Mouse (Mus musculus): ENCODE measurements around the gene Usp25. TPM values are rescaled to one million over a fixed set of nuclear protein-coding genes. Genes with fewer than 3 reads are reported as not detected.

Gene Usp25
- polyA plus RNA-seq, 1 experiment from 2014 or later: 25.3 TPM

GRCm38 (mm10) chr16:77055519-77056159 lies 42.1 kb downstream of the Usp25 start:
- Histone ChIP-seq H3K9me3 (ENCODE audit: control insufficient read depth, low read length) (no peaks in the 10 kb centered on the region), H3K9ac (ENCODE audit: low read depth, low read length) (no peak overlapping the region), H3K36me3 (ENCODE audit: control insufficient read depth, insufficient read depth, low read length) (peaks cover 37% of the 10 kb centered on the region), H3K4me3 (ENCODE audit: low read depth, low read length) (no peak overlapping the region), H3K27me3 (replicated peaks; ENCODE audit: control insufficient read depth, insufficient read depth, low read length) (no peaks in the 10 kb centered on the region), H3K4me1 (ENCODE audit: control insufficient read depth, insufficient read depth, low read length) (no peaks in the 10 kb centered on the region), H3K27ac (replicated peaks; ENCODE audit: low read depth, low read length) (no peak overlapping the region), H3K4me2 (ENCODE audit: low read depth, low read length) (no peak overlapping the region)
- peak; percentile 85 for ATAC-seq (ENCODE audit: low read depth)
- DNase-seq (ENCODE audit: low spot score): peak; percentile 38
- WGBS: 62% methylated on average over 8 of the region's 8 CpGs

- no peak overlapping the region for H3K27ac ChIP-seq (replicated peaks; ENCODE audit: low read depth, low read length)
- no peaks in the 10 kb centered on the region for H3K27me3 ChIP-seq (replicated peaks; ENCODE audit: control insufficient read depth, insufficient read depth, low read length)
- DNase-seq (ENCODE audit: low spot score) (peak; percentile 14), ATAC-seq (ENCODE audit: low read depth) (peak; percentile 64; the same call in 1 of the 2 replicates)
- H3K9me3 ChIP-seq (ENCODE audit: control insufficient read depth, low read length): no peaks in the 10 kb centered on the region
- H3K4me3 ChIP-seq (ENCODE audit: low read depth, low read length): no peak overlapping the region
- H3K4me2 ChIP-seq (ENCODE audit: low read depth, low read length): no peak overlapping the region
- no peak overlapping the region for H3K9ac ChIP-seq (ENCODE audit: low read depth, low read length)
- H3K36me3 ChIP-seq (ENCODE audit: control insufficient read depth, insufficient read depth, low read length): peaks cover 37% of the 10 kb centered on the region
- no peaks in the 10 kb centered on the region for H3K4me1 ChIP-seq (ENCODE audit: control insufficient read depth, insufficient read depth, low read length)
- WGBS: 62% methylated on average over 8 of the region's 8 CpGs
These were observed 42.6 kb downstream of the Usp25 start for GRCm38 (mm10) chr16:77056160-77056520.

GRCm38 (mm10) chr16:77058567-77058966 lies 45.1 kb downstream of the Usp25 start:
- no peak overlapping the region for H3K9ac ChIP-seq (ENCODE audit: low read depth, low read length)
- DNase-seq (ENCODE audit: low spot score): no peak

GRCm38 (mm10) chr16:77060166-77060565 lies 46.7 kb downstream of the Usp25 start:
- Histone ChIP-seq H3K9ac (ENCODE audit: low read depth, low read length) (no peak overlapping the region), H3K9me3 (ENCODE audit: control insufficient read depth, low read length) (no peaks in the 10 kb centered on the region), H3K36me3 (ENCODE audit: control insufficient read depth, insufficient read depth, low read length) (peaks cover 32% of the 10 kb centered on the region), H3K4me3 (ENCODE audit: low read depth, low read length) (no peak overlapping the region), H3K27ac (replicated peaks; ENCODE audit: low read depth, low read length) (no peak overlapping the region), H3K4me2 (ENCODE audit: low read depth, low read length) (no peak overlapping the region), H3K27me3 (replicated peaks; ENCODE audit: control insufficient read depth, insufficient read depth, low read length) (no peaks in the 10 kb centered on the region), H3K4me1 (ENCODE audit: control insufficient read depth, insufficient read depth, low read length) (no peaks in the 10 kb centered on the region)
- ATAC-seq (ENCODE audit: low read depth) (no peak), DNase-seq (ENCODE audit: low spot score) (no peak)
- WGBS: 89% methylated on average over 8 of the region's 8 CpGs

More at GRCm38 (mm10) chr16:77058567-77058966, 45.1 kb downstream of the Usp25 start:
- no peaks in the 10 kb centered on the region for H3K4me1 ChIP-seq (ENCODE audit: control insufficient read depth, insufficient read depth, low read length)
- ATAC-seq (ENCODE audit: low read depth): peak; percentile 45; the same call in 1 of the 2 replicates
- H3K36me3 ChIP-seq (ENCODE audit: control insufficient read depth, insufficient read depth, low read length): peaks cover 26% of the 10 kb centered on the region
- H3K4me3 ChIP-seq (ENCODE audit: low read depth, low read length): no peak overlapping the region
- H3K27me3 ChIP-seq (replicated peaks; ENCODE audit: control insufficient read depth, insufficient read depth, low read length): no peaks in the 10 kb centered on the region
- no peak overlapping the region for H3K4me2 ChIP-seq (ENCODE audit: low read depth, low read length)
- H3K27ac ChIP-seq (replicated peaks; ENCODE audit: low read depth, low read length): no peak overlapping the region
- H3K9me3 ChIP-seq (ENCODE audit: control insufficient read depth, low read length): no peaks in the 10 kb centered on the region
- WGBS: 80% methylated on average over 6 of the region's 6 CpGs

- ATAC-seq (ENCODE audit: low read depth): no peak
- no peak for DNase-seq (ENCODE audit: low spot score)
- Histone ChIP-seq H3K4me1 (ENCODE audit: control insufficient read depth, insufficient read depth, low read length) (no peaks in the 10 kb centered on the region), H3K4me2 (ENCODE audit: low read depth, low read length) (no peak overlapping the region), H3K36me3 (ENCODE audit: control insufficient read depth, insufficient read depth, low read length) (peaks cover 37% of the 10 kb centered on the region), H3K4me3 (ENCODE audit: low read depth, low read length) (no peak overlapping the region), H3K9me3 (ENCODE audit: control insufficient read depth, low read length) (no peaks in the 10 kb centered on the region), H3K27me3 (replicated peaks; ENCODE audit: control insufficient read depth, insufficient read depth, low read length) (no peaks in the 10 kb centered on the region), H3K9ac (ENCODE audit: low read depth, low read length) (no peak overlapping the region), H3K27ac (replicated peaks; ENCODE audit: low read depth, low read length) (no peak overlapping the region)
- WGBS: 88% methylated on average over 1 of the region's 1 CpGs
These were observed 50.4 kb downstream of the Usp25 start for GRCm38 (mm10) chr16:77063916-77064315.

- Histone ChIP-seq H3K4me3 (ENCODE audit: low read depth, low read length) (no peak overlapping the region), H3K27ac (replicated peaks; ENCODE audit: low read depth, low read length) (no peak overlapping the region), H3K4me2 (ENCODE audit: low read depth, low read length) (no peak overlapping the region), H3K36me3 (ENCODE audit: control insufficient read depth, insufficient read depth, low read length) (peaks cover 63% of the 10 kb centered on the region), H3K4me1 (ENCODE audit: control insufficient read depth, insufficient read depth, low read length) (no peaks in the 10 kb centered on the region), H3K9ac (ENCODE audit: low read depth, low read length) (no peak overlapping the region), H3K9me3 (ENCODE audit: control insufficient read depth, low read length) (no peaks in the 10 kb centered on the region), H3K27me3 (replicated peaks; ENCODE audit: control insufficient read depth, insufficient read depth, low read length) (no peaks in the 10 kb centered on the region)
- ATAC-seq (ENCODE audit: low read depth) (no peak), DNase-seq (ENCODE audit: low spot score) (no peak)
- 68% methylated on average over 15 of the region's 15 CpGs for WGBS
These were observed 63.6 kb downstream of the Usp25 start for GRCm38 (mm10) chr16:77076954-77077735.

GRCm38 (mm10) chr16:77077736-77078005 lies 64.2 kb downstream of the Usp25 start:
- H3K9me3 ChIP-seq (ENCODE audit: control insufficient read depth, low read length): no peaks in the 10 kb centered on the region
- peaks cover 63% of the 10 kb centered on the region for H3K36me3 ChIP-seq (ENCODE audit: control insufficient read depth, insufficient read depth, low read length)
- H3K27ac ChIP-seq (replicated peaks; ENCODE audit: low read depth, low read length): no peak overlapping the region
- no peaks in the 10 kb centered on the region for H3K4me1 ChIP-seq (ENCODE audit: control insufficient read depth, insufficient read depth, low read length)
- no peak overlapping the region for H3K4me3 ChIP-seq (ENCODE audit: low read depth, low read length)
- no peak overlapping the region for H3K9ac ChIP-seq (ENCODE audit: low read depth, low read length)
- WGBS: 93% methylated on average over 2 of the region's 2 CpGs
- ATAC-seq (ENCODE audit: low read depth): no peak
- no peak for DNase-seq (ENCODE audit: low spot score)
- H3K27me3 ChIP-seq (replicated peaks; ENCODE audit: control insufficient read depth, insufficient read depth, low read length): no peaks in the 10 kb centered on the region
- no peak overlapping the region for H3K4me2 ChIP-seq (ENCODE audit: low read depth, low read length)

GRCm38 (mm10) chr16:77084071-77084470 lies 70.6 kb downstream of the Usp25 start:
- peaks cover 52% of the 10 kb centered on the region for H3K36me3 ChIP-seq (ENCODE audit: control insufficient read depth, insufficient read depth, low read length)
- ATAC-seq (ENCODE audit: low read depth): no peak

GRCm38 (mm10) chr16:77089806-77090205 lies 76.3 kb downstream of the Usp25 start:
- Histone ChIP-seq H3K27me3 (replicated peaks; ENCODE audit: control insufficient read depth, insufficient read depth, low read length) (no peaks in the 10 kb centered on the region), H3K27ac (replicated peaks; ENCODE audit: low read depth, low read length) (no peak overlapping the region), H3K4me1 (ENCODE audit: control insufficient read depth, insufficient read depth, low read length) (no peaks in the 10 kb centered on the region), H3K36me3 (ENCODE audit: control insufficient read depth, insufficient read depth, low read length) (peaks cover 26% of the 10 kb centered on the region; the same call in 1 of the 2 replicates), H3K9me3 (ENCODE audit: control insufficient read depth, low read length) (no peaks in the 10 kb centered on the region), H3K4me3 (ENCODE audit: low read depth, low read length) (no peak overlapping the region), H3K4me2 (ENCODE audit: low read depth, low read length) (no peak overlapping the region), H3K9ac (ENCODE audit: low read depth, low read length) (no peak overlapping the region)
- ATAC-seq (ENCODE audit: low read depth): no peak
- no peak for DNase-seq (ENCODE audit: low spot score)
- WGBS: 89% methylated on average over 3 of the region's 3 CpGs

More at GRCm38 (mm10) chr16:77084071-77084470, 70.6 kb downstream of the Usp25 start:
- WGBS: 62% methylated on average over 2 of the region's 2 CpGs
- Histone ChIP-seq H3K9ac (ENCODE audit: low read depth, low read length) (no peak overlapping the region), H3K27me3 (replicated peaks; ENCODE audit: control insufficient read depth, insufficient read depth, low read length) (no peaks in the 10 kb centered on the region), H3K4me2 (ENCODE audit: low read depth, low read length) (no peak overlapping the region), H3K4me1 (ENCODE audit: control insufficient read depth, insufficient read depth, low read length) (no peaks in the 10 kb centered on the region), H3K9me3 (ENCODE audit: control insufficient read depth, low read length) (no peaks in the 10 kb centered on the region), H3K4me3 (ENCODE audit: low read depth, low read length) (no peak overlapping the region), H3K27ac (replicated peaks; ENCODE audit: low read depth, low read length) (no peak overlapping the region)
- no peak for DNase-seq (ENCODE audit: low spot score)

All from embryonic facial prominence, embryonic 14.5 days (tissue).